Mouse (Mus musculus): ENCODE measurements around the gene Dysf. TPM values are rescaled to one million over a fixed set of nuclear protein-coding genes. Genes with fewer than 3 reads are reported as not detected.
A peak's percentile ranks its signal among the peaks of the same experiment; 100 is the strongest.

Dysf gene
- polyA plus RNA-seq, 1 experiment from 2014 or later, result 18.6 TPM

DNA sequence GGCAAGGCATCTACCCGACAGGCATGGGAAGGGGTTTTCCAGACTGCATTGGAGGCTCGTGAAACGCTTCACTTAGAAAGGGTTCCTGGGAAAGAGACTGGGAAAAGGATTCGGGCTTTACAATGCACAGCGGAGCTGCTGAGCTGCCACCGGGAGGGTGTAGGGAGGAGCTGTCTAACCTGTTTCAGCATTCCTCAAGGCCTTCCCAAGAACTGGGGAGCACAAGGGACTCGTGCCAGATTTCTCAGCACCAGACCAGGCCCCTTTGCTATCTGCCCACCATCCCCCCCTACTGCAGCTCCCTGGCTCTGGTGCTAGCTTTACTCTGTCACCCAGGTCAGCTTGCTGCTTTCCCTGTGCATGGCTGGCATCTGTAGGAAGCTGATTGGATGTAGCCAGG lies 124.7 kb downstream of the Dysf start:
- no peak overlapping the region for H3K27ac ChIP-seq (replicated peaks in 1 of 2; ENCODE audit: control insufficient read depth in 1 of 2, insufficient read depth in 1 of 2, low read depth in 2 of 2, low read length in 2 of 2)
- no peak for ATAC-seq (ENCODE audit: insufficient number of reproducible peaks, insufficient read depth, low FRiP score, low read depth)
- no peak overlapping the region for H3K4me2 ChIP-seq (ENCODE audit: low read length)
- H3K9ac ChIP-seq (ENCODE audit: low read length), result no peak overlapping the region
- H3K27me3 ChIP-seq (ENCODE audit: control insufficient read depth, insufficient read depth, low read length), result no peaks in the 10 kb centered on the region
- 63% methylated on average over 7 of the region's 7 CpGs for WGBS
- H3K4me3 ChIP-seq (ENCODE audit: control insufficient read depth in 1 of 2, insufficient read depth in 1 of 2, low read depth in 1 of 2, low read length in 2 of 2), result no peak overlapping the region
- peaks cover 33% of the 10 kb centered on the region; the same call in 1 of the 2 replicates for H3K36me3 ChIP-seq (ENCODE audit: control insufficient read depth, insufficient read depth, low read length)
- H3K9me3 ChIP-seq (ENCODE audit: control insufficient read depth, low read length), result no peaks in the 10 kb centered on the region
- peaks cover 9 to 20% of the 10 kb centered on the region in 2 experiments for H3K4me1 ChIP-seq (ENCODE audit: control insufficient read depth in 2 of 2, insufficient read depth in 2 of 2, low read length in 2 of 2)

DNA sequence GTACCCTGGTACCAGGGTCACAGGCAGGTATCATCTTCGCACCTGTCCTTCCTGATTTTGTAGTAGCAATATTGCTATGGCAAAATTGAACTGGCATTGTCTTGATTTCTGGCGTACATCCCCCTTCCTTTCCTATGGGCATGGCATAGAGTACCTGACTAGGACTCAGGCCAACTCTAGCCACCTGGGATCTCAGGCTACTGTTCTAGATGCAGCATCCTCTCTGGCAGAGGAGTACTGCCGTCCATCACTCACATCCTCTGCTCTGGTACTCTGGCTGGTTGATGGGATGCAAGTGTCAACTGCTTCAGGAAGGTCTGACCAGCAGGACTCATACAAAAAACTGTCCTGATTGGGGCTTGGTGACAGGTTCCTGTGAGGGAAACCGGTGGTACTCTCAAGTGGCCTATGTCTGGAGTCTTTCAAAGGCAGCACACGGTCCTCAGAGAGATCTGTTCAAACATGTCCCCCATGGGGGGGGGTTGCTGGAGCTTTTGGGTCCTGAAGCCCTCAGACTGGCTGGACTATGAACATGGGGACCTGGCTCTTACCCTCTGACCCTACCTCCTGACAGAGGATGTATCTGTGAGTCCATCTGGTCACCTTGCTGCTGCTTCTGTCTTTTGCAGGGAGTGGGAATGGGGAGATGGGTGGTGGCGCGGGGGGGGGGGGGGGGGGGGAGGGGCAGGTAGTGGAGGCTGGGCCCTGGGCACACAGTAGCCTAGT lies 125.8 kb downstream of the Dysf start:
- Histone ChIP-seq H3K4me3 (ENCODE audit: control insufficient read depth in 1 of 2, insufficient read depth in 1 of 2, low read depth in 1 of 2, low read length in 2 of 2) (no peak overlapping the region), H3K27ac (replicated peaks in 1 of 2; ENCODE audit: control insufficient read depth in 1 of 2, insufficient read depth in 1 of 2, low read depth in 2 of 2, low read length in 2 of 2) (0 out of 4 replicates have a peak overlapping the region, but pooled peaks of 1 of the 2 experiments have one; percentile 9), H3K27me3 (ENCODE audit: control insufficient read depth, insufficient read depth, low read length) (no peaks in the 10 kb centered on the region), H3K4me1 (ENCODE audit: control insufficient read depth in 2 of 2, insufficient read depth in 2 of 2, low read length in 2 of 2) (peaks cover 9 to 20% of the 10 kb centered on the region in 2 experiments), H3K9me3 (ENCODE audit: control insufficient read depth, low read length) (no peaks in the 10 kb centered on the region), H3K4me2 (ENCODE audit: low read length) (no peak overlapping the region), H3K36me3 (ENCODE audit: control insufficient read depth, insufficient read depth, low read length) (peaks cover 39% of the 10 kb centered on the region; the same call in 1 of the 2 replicates), H3K9ac (ENCODE audit: low read length) (no peak overlapping the region)
- 57% methylated on average over 5 of the region's 7 CpGs for WGBS
- no peak for ATAC-seq (ENCODE audit: insufficient number of reproducible peaks, insufficient read depth, low FRiP score, low read depth)

DNA sequence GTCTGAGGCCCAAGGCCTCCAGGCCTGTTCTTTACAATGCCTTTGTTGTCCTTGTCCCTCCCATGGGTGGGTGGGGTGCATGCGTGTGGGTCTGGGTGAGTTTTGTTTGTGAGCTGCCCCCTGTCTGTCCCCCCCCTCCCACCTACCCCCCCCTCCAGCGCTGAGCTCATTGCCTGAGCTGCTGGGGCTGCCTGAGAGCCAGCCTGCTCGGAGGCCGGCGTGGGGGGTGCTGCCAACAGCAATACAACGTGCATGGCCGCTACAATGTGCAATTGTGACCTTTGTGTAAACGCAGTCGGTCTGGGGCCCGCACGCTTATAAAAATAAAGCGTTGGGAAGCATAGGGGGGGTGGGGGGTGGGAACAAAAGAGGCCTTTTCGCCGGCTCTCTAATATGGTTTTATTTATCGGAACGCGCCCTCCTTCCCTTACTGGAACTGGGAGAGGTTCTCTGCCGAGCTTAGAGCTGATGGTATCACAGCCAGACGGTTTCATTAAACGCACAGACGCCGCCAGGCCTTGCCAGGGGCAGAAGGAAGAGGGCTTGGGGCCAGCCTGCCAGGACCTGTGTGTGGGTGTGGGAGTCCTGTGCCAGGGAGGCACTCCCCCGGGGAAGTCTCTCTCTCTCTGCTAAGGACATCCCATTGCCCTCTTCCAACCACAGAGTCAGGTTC lies 126.5 kb downstream of the Dysf start:
- Histone ChIP-seq H3K27me3 (ENCODE audit: control insufficient read depth, insufficient read depth, low read length) (no peaks in the 10 kb centered on the region), H3K9me3 (ENCODE audit: control insufficient read depth, low read length) (no peaks in the 10 kb centered on the region), H3K9ac (ENCODE audit: low read length) (no peak overlapping the region), H3K27ac (replicated peaks in 1 of 2; ENCODE audit: control insufficient read depth in 1 of 2, insufficient read depth in 1 of 2, low read depth in 2 of 2, low read length in 2 of 2) (peak overlapping the region in 1 of 2 experiments; percentile 17; a peak in 1 of 4 replicates), H3K4me2 (ENCODE audit: low read length) (no peak overlapping the region), H3K4me1 (ENCODE audit: control insufficient read depth in 2 of 2, insufficient read depth in 2 of 2, low read length in 2 of 2) (peaks cover 11 to 23% of the 10 kb centered on the region in 2 experiments), H3K4me3 (ENCODE audit: control insufficient read depth in 1 of 2, insufficient read depth in 1 of 2, low read depth in 1 of 2, low read length in 2 of 2) (no peak overlapping the region), H3K36me3 (ENCODE audit: control insufficient read depth, insufficient read depth, low read length) (peaks cover 41% of the 10 kb centered on the region; the same call in 1 of the 2 replicates)
- ATAC-seq (ENCODE audit: insufficient number of reproducible peaks, insufficient read depth, low FRiP score, low read depth), result no peak
- 58% methylated on average over 23 of the region's 23 CpGs for WGBS

DNA sequence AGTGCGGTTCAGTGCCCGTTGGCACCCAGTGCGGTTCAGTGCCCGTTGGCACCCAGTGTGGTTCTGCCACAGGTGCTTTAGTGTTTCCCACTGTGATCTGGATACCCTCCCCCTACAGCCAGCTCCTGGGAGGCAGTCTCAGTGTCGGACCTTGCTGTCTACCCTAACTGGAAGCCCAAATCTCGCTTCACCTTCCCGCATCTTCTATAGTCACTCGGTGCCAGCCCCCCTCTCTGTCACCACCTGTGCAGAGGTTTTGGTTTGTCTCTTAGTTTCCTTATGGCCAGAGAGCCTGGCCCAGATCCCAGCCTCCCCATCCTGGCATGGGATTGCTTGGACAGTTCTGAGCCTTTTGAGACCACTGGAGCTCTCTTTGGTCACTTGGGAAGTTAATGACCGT lies 127.3 kb downstream of the Dysf start:
- Histone ChIP-seq H3K27ac (replicated peaks in 1 of 2; ENCODE audit: control insufficient read depth in 1 of 2, insufficient read depth in 1 of 2, low read depth in 2 of 2, low read length in 2 of 2) (no peak overlapping the region), H3K4me2 (ENCODE audit: low read length) (no peak overlapping the region), H3K27me3 (ENCODE audit: control insufficient read depth, insufficient read depth, low read length) (no peaks in the 10 kb centered on the region), H3K36me3 (ENCODE audit: control insufficient read depth, insufficient read depth, low read length) (peaks cover 41% of the 10 kb centered on the region), H3K9me3 (ENCODE audit: control insufficient read depth, low read length) (no peaks in the 10 kb centered on the region), H3K4me3 (ENCODE audit: control insufficient read depth in 1 of 2, insufficient read depth in 1 of 2, low read depth in 1 of 2, low read length in 2 of 2) (no peak overlapping the region), H3K4me1 (ENCODE audit: control insufficient read depth in 2 of 2, insufficient read depth in 2 of 2, low read length in 2 of 2) (peaks cover 15 to 30% of the 10 kb centered on the region in 2 experiments), H3K9ac (ENCODE audit: low read length) (no peak overlapping the region)
- 92% methylated on average over 7 of the region's 9 CpGs for WGBS
- no peak for ATAC-seq (ENCODE audit: insufficient number of reproducible peaks, insufficient read depth, low FRiP score, low read depth)

DNA sequence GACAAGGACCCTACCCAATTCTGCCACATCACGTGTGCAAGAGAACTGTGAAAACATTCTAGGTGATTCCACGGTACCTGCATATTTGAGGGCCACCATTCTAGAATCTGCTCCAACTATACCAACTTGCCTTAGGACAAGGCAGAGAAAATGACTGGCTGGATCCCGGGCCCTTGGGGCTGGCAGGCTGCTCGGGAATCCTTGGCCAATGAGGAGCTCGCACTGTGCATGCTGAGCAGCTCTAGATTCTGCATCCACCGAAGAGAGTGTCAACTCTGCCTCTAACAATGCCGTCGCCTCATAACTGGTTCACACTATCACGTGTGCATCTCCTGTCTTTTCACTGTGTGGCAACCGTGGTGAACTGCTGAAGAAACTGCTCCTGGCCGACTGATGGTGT lies 128.0 kb downstream of the Dysf start:
- Histone ChIP-seq H3K27ac (replicated peaks in 1 of 2; ENCODE audit: control insufficient read depth in 1 of 2, insufficient read depth in 1 of 2, low read depth in 2 of 2, low read length in 2 of 2) (no peak overlapping the region), H3K9me3 (ENCODE audit: control insufficient read depth, low read length) (no peaks in the 10 kb centered on the region), H3K27me3 (ENCODE audit: control insufficient read depth, insufficient read depth, low read length) (no peaks in the 10 kb centered on the region), H3K36me3 (ENCODE audit: control insufficient read depth, insufficient read depth, low read length) (peaks cover 46% of the 10 kb centered on the region), H3K4me3 (ENCODE audit: control insufficient read depth in 1 of 2, insufficient read depth in 1 of 2, low read depth in 1 of 2, low read length in 2 of 2) (no peak overlapping the region), H3K9ac (ENCODE audit: low read length) (no peak overlapping the region), H3K4me2 (ENCODE audit: low read length) (no peak overlapping the region), H3K4me1 (ENCODE audit: control insufficient read depth in 2 of 2, insufficient read depth in 2 of 2, low read length in 2 of 2) (peaks cover 11 to 29% of the 10 kb centered on the region in 2 experiments)
- WGBS, result 86% methylated on average over 11 of the region's 11 CpGs
- no peak for ATAC-seq (ENCODE audit: insufficient number of reproducible peaks, insufficient read depth, low FRiP score, low read depth)

DNA sequence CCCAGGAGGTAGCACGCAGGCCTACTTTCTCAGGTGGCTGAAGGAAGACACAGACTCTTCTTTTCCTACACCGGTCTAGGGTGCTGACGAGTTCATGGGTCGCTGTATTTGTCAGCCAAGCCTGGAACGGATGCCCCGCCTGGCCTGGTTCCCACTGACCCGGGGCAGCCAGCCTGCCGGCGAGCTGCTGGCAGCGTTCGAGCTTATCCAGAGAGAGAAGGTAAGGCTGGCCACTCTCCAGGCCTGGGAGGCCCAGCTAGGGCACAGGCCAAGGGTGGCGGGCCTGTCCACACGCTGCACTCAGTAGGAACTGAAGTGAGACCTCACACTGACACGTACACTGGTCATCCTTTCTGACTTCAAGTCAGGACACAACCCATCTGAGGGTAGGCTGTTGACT lies 131.5 kb downstream of the Dysf start:
- Histone ChIP-seq H3K4me1 (ENCODE audit: control insufficient read depth in 2 of 2, insufficient read depth in 2 of 2, low read length in 2 of 2) (peaks cover 9 to 25% of the 10 kb centered on the region in 2 experiments), H3K9ac (ENCODE audit: low read length) (peak overlapping the region; percentile 13; the same call in 1 of the 2 replicates), H3K4me3 (ENCODE audit: control insufficient read depth in 1 of 2, insufficient read depth in 1 of 2, low read depth in 1 of 2, low read length in 2 of 2) (no peak overlapping the region), H3K9me3 (ENCODE audit: control insufficient read depth, low read length) (no peaks in the 10 kb centered on the region), H3K27ac (replicated peaks in 1 of 2; ENCODE audit: control insufficient read depth in 1 of 2, insufficient read depth in 1 of 2, low read depth in 2 of 2, low read length in 2 of 2) (peak overlapping the region in 1 of 2 experiments; percentile 34; a peak in 2 of 4 replicates), H3K4me2 (ENCODE audit: low read length) (no peak overlapping the region), H3K36me3 (ENCODE audit: control insufficient read depth, insufficient read depth, low read length) (peaks cover 31% of the 10 kb centered on the region), H3K27me3 (ENCODE audit: control insufficient read depth, insufficient read depth, low read length) (no peaks in the 10 kb centered on the region)
- peak; percentile 57 for ATAC-seq (ENCODE audit: insufficient number of reproducible peaks, insufficient read depth, low FRiP score, low read depth)
- WGBS, result 32% methylated on average over 14 of the region's 14 CpGs

DNA sequence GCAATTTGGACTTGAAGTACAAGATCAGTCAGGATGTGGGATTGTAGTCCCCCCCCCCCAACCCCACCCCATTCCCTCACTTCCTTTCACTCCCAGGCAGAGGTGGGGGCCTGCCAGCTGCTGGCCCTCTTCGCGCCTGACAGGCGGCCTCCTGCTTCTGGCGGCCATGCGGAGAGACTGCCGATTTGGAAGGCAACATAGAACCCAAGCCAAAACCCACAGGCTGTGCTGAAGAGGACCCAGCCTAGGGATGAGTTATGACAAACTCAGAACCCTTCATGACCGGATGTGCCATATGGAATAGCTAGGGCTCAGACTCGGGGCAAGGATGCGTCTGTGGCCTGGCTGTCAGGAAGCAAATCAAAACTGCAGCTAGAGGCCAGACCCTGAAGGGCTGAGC lies 134.1 kb downstream of the Dysf start:
- Histone ChIP-seq H3K27ac (replicated peaks in 1 of 2; ENCODE audit: control insufficient read depth in 1 of 2, insufficient read depth in 1 of 2, low read depth in 2 of 2, low read length in 2 of 2) (no peak overlapping the region), H3K27me3 (ENCODE audit: control insufficient read depth, insufficient read depth, low read length) (no peaks in the 10 kb centered on the region), H3K9me3 (ENCODE audit: control insufficient read depth, low read length) (no peaks in the 10 kb centered on the region), H3K4me2 (ENCODE audit: low read length) (no peak overlapping the region), H3K4me3 (ENCODE audit: control insufficient read depth in 1 of 2, insufficient read depth in 1 of 2, low read depth in 1 of 2, low read length in 2 of 2) (no peak overlapping the region), H3K4me1 (ENCODE audit: control insufficient read depth in 2 of 2, insufficient read depth in 2 of 2, low read length in 2 of 2) (peaks cover 11 to 25% of the 10 kb centered on the region in 2 experiments), H3K9ac (ENCODE audit: low read length) (no peak overlapping the region), H3K36me3 (ENCODE audit: control insufficient read depth, insufficient read depth, low read length) (peaks cover 23% of the 10 kb centered on the region)
- WGBS, result 76% methylated on average over 9 of the region's 9 CpGs
- no peak for ATAC-seq (ENCODE audit: insufficient number of reproducible peaks, insufficient read depth, low FRiP score, low read depth)
